Mouse (Mus musculus) ES-Bruce4 (cell line): Measurements from ENCODE around the gene Hnrnpm. TPM values are rescaled to one million over a fixed set of nuclear protein-coding genes. Genes with fewer than 3 reads are reported as not detected.
"Not testable (repeated sequence)": the region's sequence is repeated elsewhere in the genome, so short reads cannot be mapped to it uniquely, and the experiment has no call there.

Experiments
- H3K27ac ChIP-seq: 2 replicates; pipeline ENCODE4 v1.5.1; 2012; ENCODE audit warnings: low read length, inconsistent platforms; ENCODE audit not compliant: insufficient read depth
- H3K27me3 ChIP-seq: 2 replicates; pipeline ENCODE4 v1.6.1; 2012; ENCODE audit warnings: mild to moderate bottlenecking, low read length, inconsistent platforms; ENCODE audit not compliant: control insufficient read depth, poor library complexity, insufficient read depth, severe bottlenecking
- H3K36me3 ChIP-seq: 2 replicates; pipeline ENCODE4 v1.6.1; 2012; ENCODE audit warnings: inconsistent platforms, mild to moderate bottlenecking, low read length, moderate library complexity; ENCODE audit not compliant: control insufficient read depth, poor library complexity, insufficient read depth, severe bottlenecking
- H3K4me1 ChIP-seq: one replicate; pipeline ENCODE4 v1.8.1; 2011; ENCODE audit warnings: low read length; ENCODE audit not compliant: control insufficient read depth, insufficient read depth
- H3K4me3 ChIP-seq: 2 replicates; pipeline ENCODE4 v1.5.1; 2011; ENCODE audit warnings: low read depth, mild to moderate bottlenecking, low read length
- H3K9ac ChIP-seq: 2 replicates; pipeline ENCODE4 v1.6.1; 2012; ENCODE audit warnings: low read depth, mild to moderate bottlenecking, inconsistent platforms; ENCODE audit not compliant: poor library complexity, severe bottlenecking
- H3K9me3 ChIP-seq: replicated peaks from 2 replicates; pipeline ENCODE4 v1.6.1; 2012; ENCODE audit warnings: mild to moderate bottlenecking, low read length, inconsistent platforms; ENCODE audit not compliant: control insufficient read depth, poor library complexity, insufficient read depth, severe bottlenecking
- CTCF ChIP-seq: IDR thresholded peaks from one replicate; pipeline ENCODE4 v1.8.1; 2011; ENCODE audit warnings: low read depth, low read length
- EP300 ChIP-seq: IDR thresholded peaks from 2 replicates; pipeline ENCODE4 v1.6.1; 2011; ENCODE audit warnings: low read depth, low read length; ENCODE audit not compliant: insufficient read depth
- POLR2A ChIP-seq: IDR thresholded peaks from one replicate; pipeline ENCODE4 v1.8.1; 2011; ENCODE audit warnings: low read length; ENCODE audit not compliant: insufficient read depth
- polyA plus RNA-seq: library from polyadenylated mRNA; stranded (reverse); fragments of >200 nt; gene quantifications from 2 replicates; pipeline ENCODE4 v1.2.4, GENCODE M21; 2011; ENCODE audit warnings: low read depth; ENCODE audit not compliant: missing spikeins, insufficient read depth, insufficient read length

Gene Hnrnpm
- 607 and 610 TPM in 2 replicates for polyA plus RNA-seq

DNA sequence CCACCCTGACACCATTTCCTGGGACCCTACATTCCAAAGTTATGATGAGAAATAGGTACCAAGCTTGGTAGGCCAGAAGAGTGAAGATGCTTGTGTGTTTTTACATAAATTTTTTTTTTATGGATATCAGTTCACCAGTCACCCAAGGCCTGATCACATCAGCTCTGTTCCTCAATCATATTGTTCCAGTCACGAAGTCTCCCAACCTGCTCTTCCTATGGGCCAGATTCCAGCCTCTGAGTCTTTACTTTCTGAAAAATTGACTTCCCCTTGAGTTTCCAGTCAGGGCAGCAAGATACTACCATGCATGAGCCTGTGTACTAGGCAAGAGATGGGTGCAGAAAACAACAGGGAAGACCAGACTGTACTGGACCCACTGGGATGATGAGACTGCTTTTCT, at the start of gene Hnrnpm:
Gene Hnrnpm (minus strand): TSS at position 101 of the 400 bp plus-strand sequence.
- Histone ChIP-seq H3K4me1 (no peaks in the 10 kb centered on the region), H3K27me3 (no peaks in the 10 kb centered on the region), H3K4me3 (peak within 1 kb of the TSS; percentile 10; the same call in 1 of the 2 replicates), H3K36me3 (peaks cover 16% of the 10 kb centered on the region), H3K9ac (no peak within 1 kb of the TSS), H3K9me3 (no peaks in the 10 kb centered on the region), H3K27ac (no peak within 1 kb of the TSS)
- TF ChIP-seq CTCF (no peak), POLR2A (no peak), EP300 (no peak)

GRCm38 (mm10) chr17:33733526-33733925, 46.9 kb upstream of the Hnrnpm start:
- H3K27me3 ChIP-seq, H3K4me3 ChIP-seq, H3K9ac ChIP-seq, H3K4me1 ChIP-seq, H3K27ac ChIP-seq, H3K36me3 ChIP-seq: not testable (repeated sequence)
- H3K9me3 ChIP-seq, result peaks cover 12% of the 10 kb centered on the region

DNA sequence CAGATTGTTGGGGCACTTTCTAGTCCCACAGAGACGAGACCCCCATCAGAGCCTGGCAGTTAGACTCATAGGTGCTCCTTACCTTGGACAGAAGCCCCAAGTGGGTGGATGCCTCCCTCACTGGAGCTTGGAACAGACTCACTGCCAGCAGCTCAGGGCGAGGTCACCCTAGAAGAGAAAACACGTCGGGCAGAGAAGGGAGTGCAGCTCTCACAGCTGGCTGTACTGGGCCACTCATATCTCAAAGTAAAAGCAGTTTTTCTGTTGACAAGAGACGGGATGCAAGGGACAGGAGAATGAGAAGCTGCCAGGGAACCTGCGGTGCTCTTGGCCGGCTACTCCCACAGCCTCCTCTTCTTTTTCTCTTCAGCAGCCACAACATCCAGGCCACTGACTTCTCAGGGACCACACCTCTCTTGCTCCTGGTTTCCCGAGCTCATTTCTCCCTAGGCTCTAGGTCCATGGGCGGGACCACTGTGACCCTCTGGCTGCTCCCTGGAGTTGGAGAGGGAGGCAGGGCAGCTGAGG, 46.0 kb upstream of the Hnrnpm start:
- not testable (repeated sequence) for H3K27me3 ChIP-seq, H3K9ac ChIP-seq, H3K9me3 ChIP-seq, H3K4me3 ChIP-seq, H3K4me1 ChIP-seq, H3K27ac ChIP-seq, H3K36me3 ChIP-seq

GRCm38 (mm10) chr17:33729215-33729614, 42.6 kb upstream of the Hnrnpm start:
- TF ChIP-seq CTCF (no peak), POLR2A (no peak), EP300 (no peak)
- Histone ChIP-seq H3K9me3 (0 out of 2 replicates have a peak, but pooled peaks cover 2% of the 10 kb centered on the region), H3K4me1 (no peaks in the 10 kb centered on the region), H3K9ac (no peak overlapping the region), H3K27me3 (no peaks in the 10 kb centered on the region; the same call in 1 of the 2 replicates), H3K4me3 (no peak overlapping the region), H3K27ac (no peak overlapping the region), H3K36me3 (no peaks in the 10 kb centered on the region)

DNA sequence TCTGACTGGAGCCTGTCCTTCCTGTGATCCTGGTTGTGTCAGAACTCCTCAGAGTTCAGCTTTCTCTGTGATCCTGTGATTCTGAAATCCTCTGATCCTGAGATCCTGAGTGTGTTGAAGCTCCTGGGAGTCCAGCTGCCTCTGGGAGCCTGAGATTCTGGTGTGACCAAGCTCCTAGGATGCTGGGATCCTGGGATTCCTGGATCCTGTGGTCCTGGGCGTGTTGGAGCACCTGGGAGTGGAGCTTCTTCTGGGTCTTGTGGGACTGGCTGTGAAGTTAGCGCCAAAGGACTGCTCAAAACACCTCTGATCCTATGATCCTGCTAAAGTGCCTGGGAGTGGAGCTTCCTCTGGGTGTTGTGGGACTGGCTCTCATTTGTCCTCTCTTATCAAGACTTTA, 41.7 kb upstream of the Hnrnpm start:
- Histone ChIP-seq H3K4me3 (no peak overlapping the region), H3K4me1 (no peaks in the 10 kb centered on the region), H3K27me3 (no peaks in the 10 kb centered on the region; the same call in 1 of the 2 replicates), H3K36me3 (no peaks in the 10 kb centered on the region), H3K9me3 (0 out of 2 replicates have a peak, but pooled peaks cover 2% of the 10 kb centered on the region), H3K9ac (no peak overlapping the region), H3K27ac (no peak overlapping the region)
- TF ChIP-seq CTCF (no peak), POLR2A (no peak), EP300 (no peak)

DNA sequence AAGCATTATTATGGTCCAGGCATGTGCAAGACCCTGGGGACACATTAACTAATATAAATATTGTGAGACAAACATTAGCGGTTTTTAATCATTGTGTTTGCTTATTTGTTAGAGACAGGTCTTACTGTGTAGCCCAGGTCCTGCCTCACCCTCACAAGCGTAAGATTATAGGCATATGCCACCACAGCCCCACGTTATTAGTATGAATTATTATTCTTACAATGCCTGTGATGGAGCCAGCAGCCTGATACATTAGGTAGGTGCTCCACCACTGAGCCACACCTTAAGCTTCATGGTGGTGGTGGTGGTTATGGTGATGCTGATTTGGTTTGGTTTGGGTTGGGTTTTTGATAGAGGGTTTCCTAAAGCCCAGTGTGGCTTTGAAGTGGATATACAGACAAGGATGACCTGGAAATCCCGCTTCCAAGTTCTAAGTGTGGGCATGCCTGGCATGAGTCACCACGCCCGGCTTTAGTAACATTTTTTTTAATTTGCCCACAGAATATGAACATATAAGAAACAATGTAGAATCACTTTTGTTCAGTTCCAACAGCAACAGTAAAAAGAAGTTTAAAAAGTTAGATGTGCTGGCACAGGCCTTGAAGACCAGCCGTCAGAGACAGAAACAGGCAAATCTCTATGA, 33.2 kb upstream of the Hnrnpm start:
- Histone ChIP-seq H3K36me3 (no peaks in the 10 kb centered on the region), H3K9ac (no peak overlapping the region), H3K4me1 (no peaks in the 10 kb centered on the region), H3K4me3 (no peak overlapping the region), H3K9me3 (no peaks in the 10 kb centered on the region), H3K27me3 (no peaks in the 10 kb centered on the region), H3K27ac (no peak overlapping the region)
- TF ChIP-seq EP300 (no peak), POLR2A (no peak), CTCF (no peak)
